Mouse (Mus musculus): ENCODE measurements at regions not wholly inside any gene's neighbourhood (a gene's known extent, or its start where the extent isn't known, plus 50 kb on each side); places are given as distances from the start of the nearest gene placed in this dataset.

DNA sequence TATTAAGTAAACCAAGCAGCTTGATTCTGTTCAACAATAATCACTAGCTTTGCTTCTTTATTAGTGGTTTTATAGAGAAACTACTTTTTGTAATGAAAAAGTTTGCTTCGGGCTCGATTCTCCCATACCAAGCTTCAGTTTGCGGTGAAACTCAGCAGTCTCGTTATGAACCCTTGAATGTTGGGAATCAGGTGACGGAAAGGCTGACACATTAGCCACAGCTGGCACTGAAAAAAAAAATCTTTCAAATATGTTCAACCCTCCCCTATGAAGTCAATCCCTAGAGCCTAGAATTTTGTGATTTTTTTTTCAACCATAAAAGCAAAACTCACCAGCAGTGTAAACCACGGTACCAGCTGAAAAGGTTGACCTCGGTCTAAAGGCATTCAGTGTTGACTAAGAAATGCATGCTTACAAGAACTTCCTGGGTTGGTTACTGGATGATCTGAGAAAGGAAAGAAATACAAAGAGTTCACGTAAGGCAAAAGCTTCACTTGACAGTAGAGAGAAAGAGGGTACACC lies 223.4 kb downstream of the Sox4 start:
- TF ChIP-seq CTCF (IDR thresholded peaks at IDR 0.05) (no peak), EP300 (IDR thresholded peaks at IDR 0.05) (no peak)

All from lung, postnatal 0 days (tissue).